Mouse (Mus musculus) intestine, postnatal 0 days (tissue): Measurements from ENCODE around the gene Ubc. TPM values are rescaled to one million over a fixed set of nuclear protein-coding genes. Genes with fewer than 3 reads are reported as not detected.

Source experiments
- ATAC-seq: fragments of 200-750 bp; cut with Nextera tagmentation; 2 replicates; pipeline ENCODE4 v1.8.0; 2017; ENCODE audit warnings: mild to moderate bottlenecking, moderate TSS enrichment, moderate library complexity
- H3K27ac ChIP-seq: fragments of 300-500 bp; sonication (generic); 2 replicates; pipeline ENCODE4 v1.5.1; 2014; ENCODE audit warnings: mild to moderate bottlenecking, low read depth, low read length, moderate library complexity
- H3K27me3 ChIP-seq: fragments of 300-500 bp; sonication (generic); replicated peaks from 2 replicates; pipeline ENCODE4 v1.6.1; 2014; ENCODE audit warnings: low read length, mixed read lengths; ENCODE audit not compliant: control insufficient read depth, insufficient read depth
- H3K36me3 ChIP-seq: fragments of 300-500 bp; sonication (generic); 2 replicates; pipeline ENCODE4 v1.6.1; 2014; ENCODE audit warnings: mild to moderate bottlenecking, moderate library complexity; ENCODE audit not compliant: control insufficient read depth, insufficient read depth
- H3K4me1 ChIP-seq: fragments of 300-500 bp; sonication (generic); replicated peaks from 2 replicates; pipeline ENCODE4 v1.6.1; 2014; ENCODE audit warnings: antibody characterized with exemption, low read length, mixed read lengths; ENCODE audit not compliant: control insufficient read depth, insufficient read depth
- H3K4me2 ChIP-seq: fragments of 300-500 bp; sonication (generic); replicated peaks from 2 replicates; pipeline ENCODE4 v1.6.1; 2014; ENCODE audit warnings: low read depth, mild to moderate bottlenecking, moderate library complexity
- H3K4me3 ChIP-seq: fragments of 300-500 bp; sonication (generic); 2 replicates; pipeline ENCODE4 v1.5.1; 2014; ENCODE audit warnings: low read depth, low read length
- H3K9ac ChIP-seq: fragments of 300-500 bp; sonication (generic); 2 replicates; pipeline ENCODE4 v1.6.1; 2014; ENCODE audit warnings: mild to moderate bottlenecking, low read depth, low read length
- H3K9me3 ChIP-seq: fragments of 300-500 bp; sonication (generic); 2 replicates; pipeline ENCODE4 v1.6.1; 2016; ENCODE audit warnings: mixed run types; ENCODE audit not compliant: control insufficient read depth
- CTCF ChIP-seq: sonication (generic); IDR thresholded peaks from 2 replicates; pipeline ENCODE4 v1.5.1; 2016; ENCODE audit warnings: low read depth, mild to moderate bottlenecking, control low read depth, antibody characterized with exemption, moderate library complexity
- WGBS: fragments of 180-500 bp; shearing (Covaris S2); extraction: QIAGEN DNeasy Blood & Tissue Kit; methylation state at CpG from one replicate; pipeline ENCODE4 v1.1.7; 2014; 5-methylcytosine and 5-hydroxymethylcytosine counted together
- polyA plus RNA-seq: library from polyadenylated mRNA; unstranded; fragments of >200 nt; fragmentation: Nextera tagmentation; extraction: Ambion mirVana; gene quantifications from 2 replicates; pipeline ENCODE4 v1.2.1, GENCODE M21; 2015

The Ubc gene
- polyA plus RNA-seq, 1 experiment from 2014 or later, result 371 TPM

GRCm38 (mm10) chr5:125405546-125406248, 15.7 kb upstream of the Ubc start:
- TF ChIP-seq CTCF, result no peak
- peak overlapping the region; percentile 83 for H3K27ac ChIP-seq
- peak; percentile 74 for ATAC-seq
- H3K36me3 ChIP-seq, result no peaks in the 10 kb centered on the region
- H3K4me3 ChIP-seq, result peak overlapping the region; percentile 59
- peak overlapping the region; percentile 83 for H3K4me2 ChIP-seq
- H3K9ac ChIP-seq, result peak overlapping the region; percentile 58
- WGBS, result under 1% methylated on average over 31 of the region's 31 CpGs
- no peaks in the 10 kb centered on the region for H3K27me3 ChIP-seq
- H3K9me3 ChIP-seq, result no peaks in the 10 kb centered on the region
- H3K4me1 ChIP-seq, result no peaks in the 10 kb centered on the region

- Histone ChIP-seq H3K27ac (peak overlapping the region; percentile 83), H3K27me3 (no peaks in the 10 kb centered on the region), H3K4me1 (no peaks in the 10 kb centered on the region), H3K9ac (peak overlapping the region; percentile 58), H3K4me3 (peak overlapping the region; percentile 59), H3K36me3 (no peaks in the 10 kb centered on the region), H3K4me2 (peak overlapping the region; percentile 83), H3K9me3 (no peaks in the 10 kb centered on the region)
- TF ChIP-seq CTCF, result no peak
- ATAC-seq, result peak; percentile 15; the same call in 1 of the 2 replicates
- under 1% methylated on average over 28 of the region's 28 CpGs for WGBS
Measured at GRCm38 (mm10) chr5:125404903-125405545, 15.0 kb upstream of the Ubc start.

DNA sequence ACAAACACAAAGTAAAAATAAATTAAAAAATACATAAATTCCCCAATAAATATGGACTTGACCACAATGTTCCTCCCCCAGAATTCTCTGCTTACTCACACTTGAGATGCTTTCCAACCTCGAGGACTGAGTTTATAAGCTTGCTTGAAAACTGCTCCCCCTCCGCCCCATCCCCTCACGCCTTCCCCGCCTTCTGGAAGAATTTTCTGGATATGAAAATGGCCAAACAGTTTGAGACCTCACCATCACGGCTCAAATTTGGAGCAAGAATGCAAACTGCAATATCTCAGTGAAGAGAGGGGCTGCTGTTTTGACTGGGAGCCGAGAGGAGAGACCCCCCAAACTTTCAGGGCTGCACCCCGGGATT, 14.5 kb upstream of the Ubc start:
- no peaks in the 10 kb centered on the region for H3K27me3 ChIP-seq
- peak overlapping the region; percentile 83 for H3K4me2 ChIP-seq
- no peak for ATAC-seq
- H3K27ac ChIP-seq, result peak overlapping the region; percentile 83
- peak overlapping the region; percentile 58; the same call in 1 of the 2 replicates for H3K9ac ChIP-seq
- H3K4me3 ChIP-seq, result peak overlapping the region; percentile 59
- H3K36me3 ChIP-seq, result no peaks in the 10 kb centered on the region
- H3K9me3 ChIP-seq, result no peaks in the 10 kb centered on the region
- H3K4me1 ChIP-seq, result no peaks in the 10 kb centered on the region
- TF ChIP-seq CTCF, result no peak
- under 1% methylated on average over 7 of the region's 7 CpGs for WGBS

GRCm38 (mm10) chr5:125403481-125404465, 13.8 kb upstream of the Ubc start:
- Histone ChIP-seq H3K4me3 (peak overlapping the region; percentile 59), H3K4me1 (no peaks in the 10 kb centered on the region), H3K9me3 (no peaks in the 10 kb centered on the region), H3K9ac (no peak overlapping the region), H3K27ac (no peak overlapping the region), H3K36me3 (no peaks in the 10 kb centered on the region), H3K27me3 (no peaks in the 10 kb centered on the region), H3K4me2 (peak overlapping the region; percentile 83)
- no peak for ATAC-seq
- no peak for TF ChIP-seq CTCF
- 16% methylated on average over 31 of the region's 31 CpGs for WGBS

GRCm38 (mm10) chr5:125402991-125403390, 13.0 kb upstream of the Ubc start:
- WGBS, result 80% methylated on average over 6 of the region's 6 CpGs
- no peak for ATAC-seq
- H3K4me1 ChIP-seq, result no peaks in the 10 kb centered on the region
- no peak overlapping the region for H3K27ac ChIP-seq
- H3K4me3 ChIP-seq, result no peak overlapping the region
- H3K4me2 ChIP-seq, result no peak overlapping the region
- H3K9ac ChIP-seq, result no peak overlapping the region
- TF ChIP-seq CTCF, result no peak
- H3K9me3 ChIP-seq, result no peaks in the 10 kb centered on the region
- H3K27me3 ChIP-seq, result no peaks in the 10 kb centered on the region
- H3K36me3 ChIP-seq, result no peaks in the 10 kb centered on the region

DNA sequence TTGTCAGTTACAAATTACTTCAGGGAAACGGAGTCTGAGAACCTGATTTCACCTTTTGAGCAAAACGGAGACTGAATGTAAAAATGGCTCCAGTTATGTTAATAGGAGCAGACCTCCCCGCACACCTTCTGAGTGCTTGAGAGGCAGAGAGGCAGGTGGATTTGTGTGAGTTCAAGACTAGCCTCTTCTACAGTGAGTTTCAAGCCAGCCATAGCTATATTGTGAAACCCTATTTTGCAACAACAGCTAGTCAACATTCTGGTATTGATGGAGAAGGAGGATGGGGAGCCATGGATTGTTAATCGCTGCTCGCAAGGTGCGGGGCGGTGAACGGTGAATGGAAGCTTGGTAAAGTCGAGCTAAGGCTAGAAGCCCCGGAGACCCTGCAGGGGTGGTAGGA, 12.5 kb upstream of the Ubc start:
- Histone ChIP-seq H3K9me3 (no peaks in the 10 kb centered on the region), H3K27me3 (no peaks in the 10 kb centered on the region), H3K36me3 (no peaks in the 10 kb centered on the region), H3K27ac (no peak overlapping the region), H3K4me1 (no peaks in the 10 kb centered on the region), H3K4me3 (no peak overlapping the region), H3K9ac (no peak overlapping the region), H3K4me2 (no peak overlapping the region)
- WGBS, result 69% methylated on average over 10 of the region's 10 CpGs
- no peak for TF ChIP-seq CTCF
- no peak for ATAC-seq
